Comparison of ENCODE assay signal across 27 mouse cellular contexts in genomic region chr6:65472455-65472854, GRCm38 (mm10). TPM values are rescaled to one million over a fixed set of nuclear protein-coding genes. Genes with fewer than 3 reads are reported as not detected.
DNase-seq lines count a peak whose midpoint lies in the region; ATAC-seq lines count a peak whose summit lies in the region.
"Had no signal": no experiment of that assay in that cellular context is flagged by ENCODE, and none has a peak within 500 bp of the region (broad histone marks: within the 10 kb centered on the region; RNA-seq: fewer than 3 reads in every experiment).

No protein-coding gene starts in this region.

- no peak overlapping the region for H3K4me2 ChIP-seq in heart, embryonic 11.5 days
- H3K4me2 ChIP-seq: embryonic facial prominence, embryonic 13.5 days; embryonic facial prominence, embryonic 15.5 days; forebrain, embryonic 12.5 days had no signal

- H3K9ac ChIP-seq in heart, embryonic 11.5 days (ENCODE audit: low read depth, low read length) = no peak overlapping the region
- H3K9ac ChIP-seq: embryonic facial prominence, embryonic 13.5 days; embryonic facial prominence, embryonic 15.5 days; forebrain, embryonic 12.5 days had no signal

- no peak overlapping the region for H3K27ac ChIP-seq in heart, embryonic 11.5 days (ENCODE audit: low read depth, low read length)
- H3K27ac ChIP-seq: embryonic facial prominence, embryonic 13.5 days; embryonic facial prominence, embryonic 15.5 days; forebrain, embryonic 10.5 days; forebrain, embryonic 12.5 days had no signal

- no peak overlapping the region for H3K4me3 ChIP-seq in heart, embryonic 11.5 days (ENCODE audit: low read depth, low read length)
- H3K4me3 ChIP-seq: embryonic facial prominence, embryonic 13.5 days; embryonic facial prominence, embryonic 15.5 days; erythroblast, embryonic 14.5 days; forebrain, embryonic 10.5 days; forebrain, embryonic 12.5 days had no signal

- no peaks in the 10 kb centered on the region for H3K4me1 ChIP-seq in heart, embryonic 11.5 days (ENCODE audit: control insufficient read depth, insufficient read depth, low read length)
- H3K4me1 ChIP-seq: embryonic facial prominence, embryonic 13.5 days; embryonic facial prominence, embryonic 15.5 days; forebrain, embryonic 10.5 days; forebrain, embryonic 12.5 days had no signal

- H3K27me3 ChIP-seq in heart, embryonic 11.5 days (ENCODE audit: control insufficient read depth, insufficient read depth, low read length) = no peaks in the 10 kb centered on the region
- H3K27me3 ChIP-seq: embryonic facial prominence, embryonic 13.5 days; embryonic facial prominence, embryonic 15.5 days; forebrain, embryonic 12.5 days had no signal

- WGBS in heart, embryonic 11.5 days (ENCODE audit: insufficient replicate concordance) = 77% methylated on average over 7 of the region's 7 CpGs

- H3K36me3 ChIP-seq in heart, embryonic 11.5 days (ENCODE audit: control insufficient read depth, insufficient read depth, low read length) = no peaks in the 10 kb centered on the region
- H3K36me3 ChIP-seq: embryonic facial prominence, embryonic 13.5 days; embryonic facial prominence, embryonic 15.5 days; forebrain, embryonic 10.5 days; forebrain, embryonic 12.5 days; G1E had no signal

- H3K9me3 ChIP-seq in heart, embryonic 11.5 days (replicated peaks; ENCODE audit: control insufficient read depth, low read length) = no peaks in the 10 kb centered on the region; the same call in 1 of the 2 replicates
- H3K9me3 ChIP-seq: embryonic facial prominence, embryonic 13.5 days; embryonic facial prominence, embryonic 15.5 days; forebrain, embryonic 12.5 days; G1E had no signal

- peak; percentile 5 for DNase-seq in CD4-positive helper T cell, adult 2 months (ENCODE audit: low read depth, low spot score)
- no peak for DNase-seq in urinary bladder, postnatal 25 days (ENCODE audit: low spot score)
- no peak for DNase-seq in gastrocnemius, postnatal 25 days
- DNase-seq: adrenal gland, adult 2 months; adrenal gland, postnatal 14 days; adrenal gland, postnatal 36 days; B cell, adult 2 months; cerebellum, adult 11-12 months; cerebellum, adult 2 months; cerebellum, adult 9-10 months; cerebellum, postnatal 10 days; cerebellum, postnatal 25 days; embryo, embryonic 11 days had no signal

- peak; percentile 96 for ATAC-seq in CD4-positive, CD25-positive, alpha-beta regulatory T cell, adult 4 months
- peak; percentile 88 for ATAC-seq in activated CD4-positive, CD25-positive, alpha-beta regulatory T cell, adult 4 months
- ATAC-seq in inflammation-experienced regulatory T-cells, adult 6 months = peak; percentile 90
- ATAC-seq in heart, embryonic 11.5 days (replicated peaks; ENCODE audit: insufficient number of reproducible peaks, low FRiP score, low TSS enrichment) = no peak
- ATAC-seq: forebrain, embryonic 14.5 days; forebrain, embryonic 16.5 days; Patski had no signal

RNA-seq across cellular contexts. Expression of gene Tnip3, which starts 52.7 kb away (rescaled TPM):
- polyA plus RNA-seq in CD4-positive, CD25-positive, alpha-beta regulatory T cell, adult 4 months (2017; shearing (Covaris generic)) = 1 to 10 TPM; 6.6 to 6.8 TPM
- 1 to 10 TPM; 6.0 to 9.5 TPM for polyA plus RNA-seq in activated CD4-positive, CD25-positive, alpha-beta regulatory T cell, adult 4 months (2017; shearing (Covaris generic))
- polyA plus RNA-seq in inflammation-experienced regulatory T-cells, adult 6 months (2017; shearing (Covaris generic)) = 10 to 100 TPM in 1 of 3 experiments, 1 to 10 TPM in 2; 5.8 to 11.0 (median 7.8) TPM
- polyA plus RNA-seq in heart, embryonic 11.5 days (2014; fragmentation: Nextera tagmentation; extraction: Ambion mirVana) = 0.20 and 0.23 TPM in 2 replicates
- not detected for total RNA-seq in gastrocnemius, postnatal 25 days (2021)
- polyA plus RNA-seq: adrenal gland, adult 2 months; cerebellum, adult 2 months; embryonic facial prominence, embryonic 11.5 days; embryonic facial prominence, embryonic 13.5 days; erythroblast, embryonic 14.5 days; forebrain, embryonic 10.5 days; forebrain, embryonic 12.5 days; forebrain, embryonic 14.5 days; forebrain, embryonic 16.5 days; G1E had no signal
